Mouse (Mus musculus): ENCODE results near the gene Dcpp2. TPM values are rescaled to one million over a fixed set of nuclear protein-coding genes. Genes with fewer than 3 reads are reported as not detected.
"Not testable (repeated sequence)": the region's sequence is repeated elsewhere in the genome, so short reads cannot be mapped to it uniquely, and the experiment has no call there.

Dcpp2 gene
- polyA plus RNA-seq, 1 experiment from 2014 or later: not detected

DNA sequence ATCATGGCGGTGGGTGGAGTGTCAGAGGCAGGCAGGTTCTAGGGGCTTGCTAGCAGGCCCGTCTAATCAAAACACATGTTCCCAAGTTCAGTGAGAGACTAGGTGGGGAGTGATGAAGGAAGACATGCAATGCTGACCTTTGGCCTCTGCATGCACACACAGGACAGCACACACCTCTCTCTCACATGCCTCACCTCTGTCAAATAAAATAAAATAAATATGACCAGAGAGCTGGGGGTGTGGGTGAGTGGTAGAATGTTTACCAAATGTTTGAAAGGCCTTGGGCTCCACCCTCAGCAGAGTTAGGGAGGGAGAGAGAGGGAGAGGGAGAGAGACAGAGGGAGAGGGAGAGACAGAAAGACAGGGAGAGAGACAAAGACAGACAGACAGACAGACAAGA, 22.8 kb upstream of the Dcpp2 start:
- Histone ChIP-seq H3K4me2 (replicated peaks) (no peak overlapping the region), H3K27me3 (no peaks in the 10 kb centered on the region), H3K27ac (no peak overlapping the region), H3K36me3 (no peaks in the 10 kb centered on the region), H3K9me3 (replicated peaks) (no peaks in the 10 kb centered on the region), H3K4me3 (no peak overlapping the region), H3K4me1 (no peaks in the 10 kb centered on the region), H3K9ac (no peak overlapping the region)
- no peak for ATAC-seq (ENCODE audit: low FRiP score)
- 80% methylated on average over 2 of the region's 2 CpGs for WGBS

DNA sequence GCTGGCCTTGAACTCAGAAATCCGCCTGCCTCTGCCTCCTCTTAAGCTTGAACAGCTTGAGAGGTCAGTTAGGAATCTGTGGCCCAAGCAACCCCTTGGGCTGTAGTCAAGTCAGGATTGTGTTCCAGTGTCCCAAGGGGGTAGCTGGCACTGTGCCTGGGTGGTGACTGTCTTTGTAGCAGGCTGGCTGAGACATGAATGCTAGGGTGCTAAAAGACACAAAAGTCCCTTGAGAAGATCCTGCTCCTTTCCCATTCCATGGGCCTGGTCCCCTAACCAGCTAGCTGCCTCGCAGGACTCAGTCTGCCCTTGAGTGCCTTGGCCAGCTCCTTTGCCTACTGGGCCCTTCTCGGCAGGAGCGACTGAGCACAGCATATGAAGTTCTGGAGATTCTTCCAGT, 17.8 kb upstream of the Dcpp2 start:
- Histone ChIP-seq H3K4me3 (no peak overlapping the region), H3K9me3 (replicated peaks) (no peaks in the 10 kb centered on the region), H3K27me3 (no peaks in the 10 kb centered on the region), H3K9ac (no peak overlapping the region), H3K4me2 (replicated peaks) (no peak overlapping the region), H3K36me3 (no peaks in the 10 kb centered on the region), H3K4me1 (no peaks in the 10 kb centered on the region), H3K27ac (no peak overlapping the region)
- ATAC-seq (ENCODE audit: low FRiP score): no peak
- 88% methylated on average over 4 of the region's 4 CpGs for WGBS

DNA sequence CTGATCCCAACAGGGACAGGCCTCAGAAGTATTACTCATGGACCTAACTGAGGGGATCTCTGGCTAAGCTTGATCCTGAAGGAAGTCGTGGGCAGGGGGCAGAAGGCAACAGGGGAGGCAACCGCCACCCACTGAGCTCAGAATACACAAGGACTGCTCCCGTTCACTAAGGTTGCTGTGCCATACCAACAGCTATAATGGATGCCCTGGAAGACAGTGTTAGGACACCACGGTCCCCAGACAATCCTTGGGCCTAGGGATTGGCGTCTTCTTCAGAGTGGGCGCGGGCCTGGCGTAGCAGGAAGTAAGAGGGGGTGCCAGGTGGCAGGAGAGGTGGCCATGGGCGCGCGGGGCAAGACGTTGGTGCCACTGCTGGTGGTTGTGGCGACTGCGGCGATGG, 12.9 kb upstream of the Dcpp2 start, which contains the start of gene Prss21:
TSS of gene Prss21 (plus strand) at position 301 of the 400 bp plus-strand sequence.
- no peaks in the 10 kb centered on the region for H3K4me1 ChIP-seq
- WGBS: 87% methylated on average over 15 of the region's 15 CpGs

DNA sequence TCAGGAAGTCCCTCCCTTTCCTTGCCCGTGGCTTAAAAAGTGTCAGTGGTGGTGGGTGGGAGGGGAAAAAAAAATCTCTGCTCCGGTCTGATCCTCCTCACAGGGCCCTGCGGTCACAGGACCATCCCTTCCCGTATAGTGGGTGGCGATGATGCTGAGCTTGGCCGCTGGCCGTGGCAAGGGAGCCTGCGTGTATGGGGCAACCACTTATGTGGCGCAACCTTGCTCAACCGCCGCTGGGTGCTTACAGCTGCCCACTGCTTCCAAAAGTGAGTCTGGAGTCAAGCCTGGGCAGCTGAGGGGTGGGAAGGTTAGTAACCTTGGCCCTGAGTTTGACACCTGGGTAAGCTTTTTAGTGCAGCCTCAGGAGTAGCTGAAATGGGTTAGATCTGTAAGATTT, 12.2 kb upstream of the Dcpp2 start:
- Histone ChIP-seq H3K27ac (no peak overlapping the region), H3K4me3 (no peak overlapping the region), H3K4me1 (no peaks in the 10 kb centered on the region), H3K9ac (no peak overlapping the region), H3K4me2 (replicated peaks) (no peak overlapping the region), H3K36me3 (no peaks in the 10 kb centered on the region), H3K9me3 (replicated peaks) (no peaks in the 10 kb centered on the region), H3K27me3 (no peaks in the 10 kb centered on the region)
- 92% methylated on average over 11 of the region's 11 CpGs for WGBS
- no peak for ATAC-seq (ENCODE audit: low FRiP score)

More for the DNA sequence above, 12.9 kb upstream of the Dcpp2 start, which contains the start of gene Prss21:
- H3K4me2 ChIP-seq (replicated peaks): no peak within 1 kb of the TSS
- no peak within 1 kb of the TSS for H3K4me3 ChIP-seq
- H3K27ac ChIP-seq: no peak within 1 kb of the TSS
- ATAC-seq (ENCODE audit: low FRiP score): no peak
- H3K27me3 ChIP-seq: no peaks in the 10 kb centered on the region
- H3K9ac ChIP-seq: no peak within 1 kb of the TSS
- H3K36me3 ChIP-seq: no peaks in the 10 kb centered on the region
- no peaks in the 10 kb centered on the region for H3K9me3 ChIP-seq (replicated peaks)

- Histone ChIP-seq H3K4me2 (replicated peaks) (no peak overlapping the region), H3K4me1 (no peaks in the 10 kb centered on the region)
These were observed 6.5 kb upstream of the Dcpp2 start for GRCm38 (mm10) chr17:23873884-23874856.

GRCm38 (mm10) chr17:23876741-23877140, 3.9 kb upstream of the Dcpp2 start:
- Histone ChIP-seq H3K4me1 (no peaks in the 10 kb centered on the region), H3K27me3 (no peaks in the 10 kb centered on the region), H3K36me3 (no peaks in the 10 kb centered on the region), H3K27ac (no peak overlapping the region), H3K4me3 (no peak overlapping the region), H3K4me2 (replicated peaks) (no peak overlapping the region), H3K9ac (no peak overlapping the region), H3K9me3 (replicated peaks) (no peaks in the 10 kb centered on the region)
- ATAC-seq (ENCODE audit: low FRiP score): no peak
- WGBS: 69% methylated on average over 3 of the region's 3 CpGs

More at GRCm38 (mm10) chr17:23873884-23874856, 6.5 kb upstream of the Dcpp2 start:
- H3K27me3 ChIP-seq: no peaks in the 10 kb centered on the region
- WGBS: 47% methylated on average over 8 of the region's 8 CpGs
- H3K9ac ChIP-seq: no peak overlapping the region
- no peaks in the 10 kb centered on the region for H3K9me3 ChIP-seq (replicated peaks)
- no peak for ATAC-seq (ENCODE audit: low FRiP score)
- H3K4me3 ChIP-seq: no peak overlapping the region
- no peaks in the 10 kb centered on the region for H3K36me3 ChIP-seq
- no peak overlapping the region for H3K27ac ChIP-seq

DNA sequence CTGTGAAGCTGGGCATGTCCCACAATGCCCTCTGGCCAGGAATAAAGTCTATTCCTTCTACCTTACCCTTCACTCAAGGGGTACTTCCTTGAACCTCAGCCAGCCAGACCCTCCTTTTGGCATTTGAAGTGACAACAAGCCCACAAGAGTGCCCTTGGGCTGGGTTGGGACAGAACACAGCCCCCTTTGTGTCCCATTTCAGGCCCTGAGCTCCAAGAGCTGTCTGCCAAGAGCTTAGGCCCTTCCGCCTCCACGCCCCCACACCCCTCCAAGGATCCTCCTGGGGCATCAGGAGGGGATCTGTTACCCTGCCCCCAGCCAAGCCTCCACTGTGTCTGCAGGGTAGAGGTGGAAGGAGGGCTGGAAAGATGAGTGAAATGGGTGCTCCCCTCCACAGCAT, 3.5 kb upstream of the Dcpp2 start:
- Histone ChIP-seq H3K9ac (no peak overlapping the region), H3K36me3 (no peaks in the 10 kb centered on the region), H3K27me3 (no peaks in the 10 kb centered on the region), H3K4me1 (no peaks in the 10 kb centered on the region), H3K4me2 (replicated peaks) (no peak overlapping the region), H3K9me3 (replicated peaks) (no peaks in the 10 kb centered on the region), H3K27ac (no peak overlapping the region), H3K4me3 (no peak overlapping the region)
- 85% methylated on average over 2 of the region's 2 CpGs for WGBS
- ATAC-seq (ENCODE audit: low FRiP score): no peak

- not testable (repeated sequence) for H3K36me3 ChIP-seq
- WGBS: 75% methylated on average over 4 of the region's 4 CpGs
These were observed 36.5 kb downstream of the Dcpp2 start, which contains the start of gene Dcpp3 for GRCm38 (mm10) chr17:23917158-23917557. TSS of gene Dcpp3 (plus strand) at chr17:23917458.

GRCm38 (mm10) chr17:23924531-23925007, 43.9 kb downstream of the Dcpp2 start:
- peak; percentile 97 for ATAC-seq (ENCODE audit: low FRiP score)
- H3K27me3 ChIP-seq: no peaks in the 10 kb centered on the region
- peak overlapping the region; percentile 64 for H3K9ac ChIP-seq
- under 1% methylated on average over 29 of the region's 29 CpGs for WGBS
- no peaks in the 10 kb centered on the region for H3K9me3 ChIP-seq (replicated peaks)
- H3K4me2 ChIP-seq (replicated peaks): peak overlapping the region; percentile 84
- H3K36me3 ChIP-seq: no peaks in the 10 kb centered on the region
- H3K27ac ChIP-seq: peak overlapping the region; percentile 95
- H3K4me1 ChIP-seq: peaks cover 11% of the 10 kb centered on the region
- peak overlapping the region; percentile 54 for H3K4me3 ChIP-seq

More at GRCm38 (mm10) chr17:23917158-23917557, 36.5 kb downstream of the Dcpp2 start, which contains the start of gene Dcpp3:
- H3K4me1 ChIP-seq; H3K27me3 ChIP-seq; H3K27ac ChIP-seq; H3K9ac ChIP-seq; H3K4me2 ChIP-seq (replicated peaks); H3K4me3 ChIP-seq; H3K9me3 ChIP-seq (replicated peaks); ATAC-seq (ENCODE audit: low FRiP score): not testable (repeated sequence)

DNA sequence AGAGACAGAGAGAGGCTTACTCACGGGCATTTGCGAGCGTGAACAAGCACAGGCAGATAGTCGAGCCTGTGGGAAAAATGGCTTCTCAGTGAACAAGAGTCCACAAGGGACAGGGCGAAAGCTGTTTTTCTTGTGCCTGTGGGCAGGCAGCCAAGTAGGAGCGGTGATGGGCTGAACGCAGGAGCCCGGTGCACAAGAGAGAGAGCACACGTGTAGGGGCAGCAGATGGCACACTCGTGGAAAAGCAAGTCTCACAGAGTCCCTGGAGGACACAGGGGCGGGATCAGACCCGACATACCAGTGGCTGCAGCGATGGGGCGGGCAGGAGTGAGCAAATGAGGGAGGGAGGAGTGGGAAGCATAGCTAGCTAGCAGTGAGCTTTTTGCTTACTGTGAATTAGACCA, 44.4 kb downstream of the Dcpp2 start:
- ATAC-seq (ENCODE audit: low FRiP score): peak; percentile 89

DNA sequence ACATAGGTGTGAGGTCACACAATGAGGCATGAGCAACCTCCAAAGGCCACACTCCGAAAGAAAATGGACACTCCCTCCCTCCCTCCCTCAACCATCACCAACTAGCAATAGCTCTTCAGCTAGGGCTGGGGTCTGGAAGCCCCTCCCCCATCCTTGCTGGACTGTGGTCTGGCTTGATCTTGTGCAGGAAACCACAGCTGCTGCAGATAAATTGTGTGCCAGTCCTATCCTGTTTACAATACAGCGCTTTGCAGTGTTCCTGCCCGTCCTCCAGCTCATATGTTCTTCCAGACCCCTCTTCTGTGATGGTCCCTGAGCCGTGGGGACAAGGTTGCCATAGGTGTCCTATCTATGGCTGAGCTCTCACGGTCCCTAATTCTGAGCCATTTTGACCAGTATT, 50.5 kb downstream of the Dcpp2 start:
- H3K36me3 ChIP-seq: no peaks in the 10 kb centered on the region
- no peak overlapping the region for H3K4me2 ChIP-seq (replicated peaks)
- WGBS: 86% methylated on average over 5 of the region's 5 CpGs
- no peaks in the 10 kb centered on the region for H3K4me1 ChIP-seq
- no peak for ATAC-seq (ENCODE audit: low FRiP score)
- no peak overlapping the region for H3K9ac ChIP-seq
- no peaks in the 10 kb centered on the region for H3K9me3 ChIP-seq (replicated peaks)
- no peak overlapping the region for H3K4me3 ChIP-seq
- no peaks in the 10 kb centered on the region for H3K27me3 ChIP-seq
- no peak overlapping the region for H3K27ac ChIP-seq

More for the DNA sequence above, 44.4 kb downstream of the Dcpp2 start:
- peak overlapping the region; percentile 95 for H3K27ac ChIP-seq
- WGBS: 0% methylated on average over 14 of the region's 14 CpGs
- peaks cover 11% of the 10 kb centered on the region for H3K4me1 ChIP-seq
- no peaks in the 10 kb centered on the region for H3K9me3 ChIP-seq (replicated peaks)
- no peaks in the 10 kb centered on the region for H3K27me3 ChIP-seq
- peak overlapping the region; percentile 84 for H3K4me2 ChIP-seq (replicated peaks)
- peak overlapping the region; percentile 54 for H3K4me3 ChIP-seq
- peak overlapping the region; percentile 64 for H3K9ac ChIP-seq
- H3K36me3 ChIP-seq: no peaks in the 10 kb centered on the region

DNA sequence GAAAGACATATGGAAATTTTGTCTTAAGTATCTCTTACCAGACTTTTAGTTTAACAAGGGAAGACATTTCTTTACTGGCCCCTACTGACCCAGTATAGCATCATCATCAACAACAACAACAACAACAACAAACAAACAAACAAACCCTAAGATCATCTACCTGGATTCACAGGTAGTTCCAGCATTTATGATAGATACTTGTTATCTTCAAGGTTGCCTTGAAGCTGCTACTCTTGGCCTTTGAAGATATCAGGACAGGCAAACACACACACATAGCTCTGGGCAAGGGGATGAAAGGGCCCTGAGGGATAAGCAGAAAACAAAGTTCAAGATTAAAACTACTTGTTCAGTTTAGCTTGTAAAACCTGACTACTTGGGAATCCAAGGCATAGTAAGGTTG, 60.7 kb downstream of the Dcpp2 start, which contains the start of gene Sbp:
TSS of gene Sbp (plus strand) at position 301 of the 400 bp plus-strand sequence.
- Histone ChIP-seq H3K4me3 (no peak within 1 kb of the TSS), H3K27ac (no peak within 1 kb of the TSS), H3K4me2 (replicated peaks) (no peak within 1 kb of the TSS), H3K9ac (no peak within 1 kb of the TSS), H3K4me1 (no peaks in the 10 kb centered on the region), H3K36me3 (no peaks in the 10 kb centered on the region), H3K27me3 (no peaks in the 10 kb centered on the region), H3K9me3 (replicated peaks) (no peaks in the 10 kb centered on the region)
- ATAC-seq (ENCODE audit: low FRiP score): no peak
